Mouse (Mus musculus) testis, adult 2 months (tissue): ENCODE results near the gene Cdhr3.

Experiments
- CTCF ChIP-seq: fragments of 200-500 bp; IDR thresholded peaks from 2 replicates; pipeline ENCODE4 v1.5.1; 2012; ENCODE audit warnings: low read depth, mild to moderate bottlenecking, inconsistent platforms, low read length, moderate library complexity; ENCODE audit not compliant: control insufficient read depth, insufficient read depth, insufficient replicate concordance
- POLR2A ChIP-seq: fragments of 200-500 bp; IDR thresholded peaks from 2 replicates; pipeline ENCODE4 v1.6.1; 2012; ENCODE audit warnings: low read depth, mild to moderate bottlenecking, inconsistent platforms, low read length, moderate library complexity; ENCODE audit not compliant: control insufficient read depth

GRCm38 (mm10) chr12:33053746-33054145, 38.9 kb downstream of the Cdhr3 start:
- TF ChIP-seq CTCF (no peak), POLR2A (no peak)
